Mouse (Mus musculus) lung, adult 2 months (tissue): ENCODE data around the gene Myo3b.

Source experiments
- CTCF ChIP-seq: fragments of 200-500 bp; IDR thresholded peaks from 2 replicates; pipeline ENCODE4 v1.5.1; 2011; ENCODE audit warnings: mild to moderate bottlenecking, low read length, control low read depth; ENCODE audit not compliant: insufficient read depth
- POLR2A ChIP-seq: fragments of 200-500 bp; IDR thresholded peaks from 2 replicates; pipeline ENCODE4 v1.6.1; 2011; ENCODE audit warnings: low read depth, mild to moderate bottlenecking, control low read depth, low read length, borderline replicate concordance; ENCODE audit errors: extremely low read depth

DNA sequence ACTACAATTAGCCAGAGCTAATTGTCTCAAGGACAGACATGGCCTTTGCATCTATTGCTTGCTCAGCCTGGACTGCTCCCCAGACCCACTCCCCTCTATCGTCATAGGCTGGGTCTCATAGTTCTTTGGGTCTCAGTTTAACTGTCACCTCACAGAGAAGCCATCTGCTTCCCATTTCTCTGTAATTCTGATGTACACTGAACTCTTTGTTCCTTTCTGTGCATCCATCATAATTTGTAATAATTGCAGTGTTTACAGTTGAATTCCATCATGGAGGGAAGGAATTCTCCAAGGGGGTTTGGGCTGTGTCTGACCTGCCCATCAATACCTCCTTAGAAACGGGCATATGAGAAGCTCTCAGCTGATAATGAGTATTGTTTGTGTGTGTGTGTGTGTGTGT lies 365.4 kb downstream of the Myo3b start:
- TF ChIP-seq CTCF (no peak), POLR2A (no peak)
